Mouse (Mus musculus): ENCODE measurements at regions not wholly inside any gene's neighbourhood (a gene's known extent, or its start where the extent isn't known, plus 50 kb on each side); places are given as distances from the start of the nearest gene placed in this dataset.

DNA sequence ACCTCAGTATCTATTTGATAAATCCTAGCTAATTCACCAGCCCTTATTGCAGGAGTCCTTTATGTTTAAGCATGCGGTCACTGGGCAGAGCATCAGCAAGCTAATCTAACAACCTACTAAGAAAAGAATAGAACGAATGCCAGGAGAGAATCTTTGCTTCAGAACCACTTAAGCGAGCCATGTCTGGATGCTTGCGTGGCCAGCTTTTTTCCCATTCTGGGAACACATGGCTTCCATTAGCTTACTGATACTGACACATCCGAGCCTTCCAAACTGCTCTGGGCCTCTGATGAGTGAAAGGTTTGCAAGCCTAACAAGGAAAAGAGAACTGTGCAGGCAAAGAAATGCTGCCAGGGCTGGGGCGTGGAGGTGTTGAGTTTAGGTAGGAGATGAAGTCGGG is 114.7 kb upstream of the Sox9 start:
- TF ChIP-seq POLR2A (IDR thresholded peaks at IDR 0.05; ENCODE audit: insufficient read depth, low read depth, low read length) (no peak), CTCF (IDR thresholded peaks at IDR 0.05; ENCODE audit: insufficient read depth, low read depth, low read length) (no peak)
- 90% methylated on average over 7 of the region's 7 CpGs for WGBS
- no peak overlapping the region for H3K4me3 ChIP-seq (ENCODE audit: insufficient read depth, low read depth, low read length)
- H3K27ac ChIP-seq (ENCODE audit: insufficient read depth, low read depth, low read length): no peak overlapping the region
- H3K4me1 ChIP-seq (ENCODE audit: control insufficient read depth, insufficient read depth, low read length): no peaks in the 10 kb centered on the region

DNA sequence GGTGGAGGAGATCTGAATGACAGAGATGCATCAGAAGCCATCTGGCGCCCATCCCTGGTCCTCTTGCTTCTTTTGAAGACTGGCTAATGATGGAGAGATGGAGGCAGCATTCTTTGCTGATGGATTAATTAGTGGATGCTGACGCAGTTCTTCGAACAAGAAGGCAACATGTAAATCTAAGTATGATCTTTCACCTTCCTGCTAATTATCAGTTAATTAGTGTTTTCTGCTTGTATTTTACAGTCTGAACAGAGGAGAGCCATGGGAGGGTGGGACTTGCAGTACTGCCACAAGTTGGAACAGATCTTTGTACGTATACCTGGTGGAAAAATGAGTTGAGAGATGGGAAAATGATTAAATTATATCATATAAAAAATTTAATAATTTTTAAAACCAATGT is 109.9 kb upstream of the Sox9 start:
- 51% methylated on average over 4 of the region's 4 CpGs for WGBS
- Histone ChIP-seq H3K27ac (ENCODE audit: insufficient read depth, low read depth, low read length) (no peak overlapping the region), H3K4me1 (ENCODE audit: control insufficient read depth, insufficient read depth, low read length) (no peaks in the 10 kb centered on the region), H3K4me3 (ENCODE audit: insufficient read depth, low read depth, low read length) (no peak overlapping the region)
- TF ChIP-seq POLR2A (IDR thresholded peaks at IDR 0.05; ENCODE audit: insufficient read depth, low read depth, low read length) (no peak), CTCF (IDR thresholded peaks at IDR 0.05; ENCODE audit: insufficient read depth, low read depth, low read length) (no peak)

- Histone ChIP-seq H3K4me3 (ENCODE audit: insufficient read depth, low read depth, low read length) (no peak overlapping the region), H3K4me1 (ENCODE audit: control insufficient read depth, insufficient read depth, low read length) (peaks cover 6% of the 10 kb centered on the region; the same call in 1 of the 2 replicates), H3K27ac (ENCODE audit: insufficient read depth, low read depth, low read length) (no peak overlapping the region)
- TF ChIP-seq CTCF (IDR thresholded peaks at IDR 0.05; ENCODE audit: insufficient read depth, low read depth, low read length) (no peak), POLR2A (IDR thresholded peaks at IDR 0.05; ENCODE audit: insufficient read depth, low read depth, low read length) (no peak)
- 97% methylated on average over 4 of the region's 4 CpGs for WGBS
Observed at GRCm38 (mm10) chr11:112690047-112690446, 92.0 kb upstream of the Sox9 start.

GRCm38 (mm10) chr11:112706091-112706490 is 75.9 kb upstream of the Sox9 start:
- H3K4me1 ChIP-seq (ENCODE audit: control insufficient read depth, insufficient read depth, low read length): no peaks in the 10 kb centered on the region
- TF ChIP-seq POLR2A (IDR thresholded peaks at IDR 0.05; ENCODE audit: insufficient read depth, low read depth, low read length) (no peak), CTCF (IDR thresholded peaks at IDR 0.05; ENCODE audit: insufficient read depth, low read depth, low read length) (no peak)
- no peak overlapping the region for H3K4me3 ChIP-seq (ENCODE audit: insufficient read depth, low read depth, low read length)
- H3K27ac ChIP-seq (ENCODE audit: insufficient read depth, low read depth, low read length): no peak overlapping the region
- whole genome bisulfite sequencing: 61% methylated on average over 10 of the region's 10 CpGs

- H3K27ac ChIP-seq (ENCODE audit: insufficient read depth, low read depth, low read length): no peak overlapping the region
- TF ChIP-seq CTCF (IDR thresholded peaks at IDR 0.05; ENCODE audit: insufficient read depth, low read depth, low read length) (no peak), POLR2A (IDR thresholded peaks at IDR 0.05; ENCODE audit: insufficient read depth, low read depth, low read length) (no peak)
- no peak overlapping the region for H3K4me3 ChIP-seq (ENCODE audit: insufficient read depth, low read depth, low read length)
- WGBS: 57% methylated on average over 11 of the region's 11 CpGs
- no peaks in the 10 kb centered on the region for H3K4me1 ChIP-seq (ENCODE audit: control insufficient read depth, insufficient read depth, low read length)
Observed at GRCm38 (mm10) chr11:112708119-112708730, 73.8 kb upstream of the Sox9 start.

DNA sequence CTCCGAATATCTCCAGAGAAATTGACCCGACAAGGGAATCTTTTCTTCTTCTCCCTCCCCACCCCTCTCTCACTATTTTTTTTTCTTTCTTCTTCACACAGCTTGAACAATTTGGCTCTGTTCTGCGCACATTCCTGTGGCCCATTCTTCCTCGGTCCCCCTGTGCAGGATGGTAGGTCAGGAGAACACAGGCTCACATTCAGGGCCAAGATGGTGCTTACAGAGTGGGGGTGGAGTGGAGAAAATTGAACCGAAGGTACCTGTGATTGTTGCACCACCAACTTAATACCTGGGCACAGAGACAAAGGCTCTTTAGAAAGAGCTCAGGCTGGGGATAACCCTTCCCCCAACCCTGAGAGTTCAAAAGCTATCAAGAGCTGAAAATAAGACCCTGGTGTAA is 70.4 kb upstream of the Sox9 start:
- TF ChIP-seq CTCF (IDR thresholded peaks at IDR 0.05; ENCODE audit: insufficient read depth, low read depth, low read length): no peak
- TF ChIP-seq POLR2A (IDR thresholded peaks at IDR 0.05; ENCODE audit: insufficient read depth, low read depth, low read length): no peak
- 55% methylated on average over 5 of the region's 5 CpGs for WGBS
- Histone ChIP-seq H3K4me3 (ENCODE audit: insufficient read depth, low read depth, low read length) (no peak overlapping the region), H3K27ac (ENCODE audit: insufficient read depth, low read depth, low read length) (no peak overlapping the region), H3K4me1 (ENCODE audit: control insufficient read depth, insufficient read depth, low read length) (no peaks in the 10 kb centered on the region)

GRCm38 (mm10) chr11:112718547-112718946 is 63.5 kb upstream of the Sox9 start:
- Histone ChIP-seq H3K4me3 (ENCODE audit: insufficient read depth, low read depth, low read length) (no peak overlapping the region), H3K27ac (ENCODE audit: insufficient read depth, low read depth, low read length) (no peak overlapping the region), H3K4me1 (ENCODE audit: control insufficient read depth, insufficient read depth, low read length) (no peaks in the 10 kb centered on the region)
- 88% methylated on average over 2 of the region's 2 CpGs for WGBS
- no peak for TF ChIP-seq CTCF (IDR thresholded peaks at IDR 0.05; ENCODE audit: insufficient read depth, low read depth, low read length)
- TF ChIP-seq POLR2A (IDR thresholded peaks at IDR 0.05; ENCODE audit: insufficient read depth, low read depth, low read length): no peak

DNA sequence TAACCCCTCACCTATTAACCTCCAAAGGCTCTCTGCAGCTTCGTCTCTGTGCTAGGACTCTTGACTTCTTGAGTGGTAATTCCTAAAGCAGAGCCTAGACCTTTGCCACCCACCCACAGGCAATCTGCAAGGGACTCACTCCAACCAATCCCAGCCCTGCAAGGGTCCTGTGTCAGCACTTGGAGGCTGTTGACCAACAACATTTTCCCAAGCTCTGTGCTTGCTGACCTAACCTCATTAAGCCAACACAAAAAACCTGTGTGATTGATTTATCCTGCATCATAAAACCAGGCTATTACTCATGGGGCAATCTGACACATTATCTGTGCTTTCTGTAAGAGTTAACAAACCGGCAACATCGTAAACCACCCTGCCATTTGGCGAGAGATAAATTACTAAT is 61.4 kb upstream of the Sox9 start:
- no peak overlapping the region for H3K27ac ChIP-seq (ENCODE audit: insufficient read depth, low read depth, low read length)
- WGBS: 96% methylated on average over 4 of the region's 4 CpGs

DNA sequence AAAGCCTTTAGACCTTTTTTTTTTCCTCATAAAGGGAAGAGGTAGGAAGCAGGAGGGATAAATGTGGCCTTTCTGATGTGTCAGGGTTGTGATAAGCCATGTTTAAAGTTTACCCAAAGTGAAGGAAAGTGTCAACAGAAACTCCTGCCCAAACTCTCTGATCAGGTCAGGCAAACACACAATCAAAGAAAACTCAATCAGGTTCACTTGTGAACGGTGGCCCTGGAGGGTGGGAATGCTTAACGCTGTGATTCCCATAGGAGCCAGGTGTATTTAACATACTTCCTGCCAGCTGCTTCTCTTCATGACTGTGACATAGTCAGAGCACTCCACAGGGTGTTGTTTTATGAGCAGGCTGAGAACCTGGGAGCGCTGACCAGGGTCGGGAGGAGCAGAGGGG is 59.1 kb upstream of the Sox9 start:
- Histone ChIP-seq H3K27ac (ENCODE audit: insufficient read depth, low read depth, low read length) (no peak overlapping the region), H3K4me3 (ENCODE audit: insufficient read depth, low read depth, low read length) (no peak overlapping the region), H3K4me1 (ENCODE audit: control insufficient read depth, insufficient read depth, low read length) (no peaks in the 10 kb centered on the region)
- WGBS: 82% methylated on average over 4 of the region's 4 CpGs
- no peak for TF ChIP-seq POLR2A (IDR thresholded peaks at IDR 0.05; ENCODE audit: insufficient read depth, low read depth, low read length)
- no peak for TF ChIP-seq CTCF (IDR thresholded peaks at IDR 0.05; ENCODE audit: insufficient read depth, low read depth, low read length)

More for the DNA sequence above, 61.4 kb upstream of the Sox9 start:
- Histone ChIP-seq H3K4me3 (ENCODE audit: insufficient read depth, low read depth, low read length) (no peak overlapping the region), H3K4me1 (ENCODE audit: control insufficient read depth, insufficient read depth, low read length) (no peaks in the 10 kb centered on the region)
- no peak for TF ChIP-seq POLR2A (IDR thresholded peaks at IDR 0.05; ENCODE audit: insufficient read depth, low read depth, low read length)
- TF ChIP-seq CTCF (IDR thresholded peaks at IDR 0.05; ENCODE audit: insufficient read depth, low read depth, low read length): no peak
